Mouse (Mus musculus) adrenal gland (tissue): ENCODE results near the gene Apol9a.

ENCODE experiments used
- intact Hi-C: fragments of 180-260 bp; cut with DNase I; formaldehyde crosslinking; loops from one replicate; pipeline ENCODE4 v1.15.1; 2025

Gene Apol9a

GRCm38 (mm10) chr15:77354496-77354847 is 56.5 kb downstream of the Apol9a start:
- intact Hi-C loops = no loop called here
